Mouse (Mus musculus): ENCODE measurements around the gene Tdg.

DNA sequence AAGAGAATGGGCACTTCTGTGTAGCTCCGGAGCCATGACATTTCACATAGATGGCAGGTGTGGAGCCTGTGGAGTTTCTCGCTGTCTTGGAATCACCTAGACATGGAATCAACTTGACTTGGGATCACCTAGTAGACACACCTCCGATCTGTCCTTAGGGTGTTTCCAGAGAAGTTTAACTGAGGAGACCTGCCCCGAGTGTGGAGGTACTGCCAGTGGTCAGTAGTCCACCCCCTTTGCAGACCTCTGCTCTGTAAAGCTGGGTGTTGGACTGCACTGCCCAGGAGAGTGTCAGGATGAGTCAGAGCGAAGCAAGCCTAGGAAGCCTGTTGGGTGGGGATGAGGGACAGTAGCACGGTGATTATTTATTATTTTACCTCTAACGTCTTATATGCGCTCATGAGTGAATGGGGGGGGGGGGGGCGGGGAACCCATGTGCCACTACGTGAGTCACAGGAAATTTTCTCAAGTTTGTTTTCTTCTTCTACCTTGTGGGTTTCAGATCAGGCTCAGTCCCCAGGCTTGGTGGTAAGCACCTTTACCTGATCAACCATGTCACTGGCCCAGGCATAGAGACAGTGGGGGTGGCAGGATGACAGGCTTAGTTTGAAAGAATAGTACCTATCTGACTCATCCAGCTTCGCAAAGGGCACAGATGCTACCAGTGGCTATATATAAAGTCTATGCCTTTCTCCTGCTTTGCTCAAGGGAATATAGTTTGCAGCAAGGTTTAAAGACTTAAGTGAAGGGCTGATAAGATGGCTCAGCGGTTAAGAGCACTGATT is 3.1 kb downstream of the Tdg start:
- no peak for TF ChIP-seq POLR2A (IDR thresholded peaks at IDR 0.05; ENCODE audit: borderline replicate concordance, extremely low read depth, insufficient read depth, insufficient read length, poor library complexity, severe bottlenecking)
- no peak for TF ChIP-seq CTCF (IDR thresholded peaks at IDR 0.05; ENCODE audit: borderline replicate concordance, extremely low read depth, insufficient read depth, insufficient read length)
